Mouse (Mus musculus): ENCODE results near the gene Gucd1.
"Not testable (repeated sequence)": the region's sequence is repeated elsewhere in the genome, so short reads cannot be mapped to it uniquely, and the experiment has no call there.

Gucd1 gene

GRCm38 (mm10) chr10:75458329-75458728 is 59.4 kb downstream of the Gucd1 start:
- no peak for DNase-seq

- no peak for DNase-seq
Measured at GRCm38 (mm10) chr10:75457852-75458251, 59.9 kb downstream of the Gucd1 start.

- DNase-seq, result not testable (repeated sequence)
Measured at GRCm38 (mm10) chr10:75456061-75456831, 61.5 kb downstream of the Gucd1 start.

- DNase-seq, result peak; percentile 59
Measured at GRCm38 (mm10) chr10:75451036-75451786, 66.6 kb downstream of the Gucd1 start.

GRCm38 (mm10) chr10:75450331-75450730 is 67.4 kb downstream of the Gucd1 start:
- DNase-seq, result no peak

- no peak for DNase-seq
Measured at GRCm38 (mm10) chr10:75448806-75449420, 68.9 kb downstream of the Gucd1 start.

GRCm38 (mm10) chr10:75447489-75447888 is 70.3 kb downstream of the Gucd1 start:
- no peak for DNase-seq

GRCm38 (mm10) chr10:75446501-75447083 is 71.2 kb downstream of the Gucd1 start:
- DNase-seq, result no peak

GRCm38 (mm10) chr10:75445030-75445429 is 72.7 kb downstream of the Gucd1 start:
- DNase-seq, result peak; percentile 42

GRCm38 (mm10) chr10:75444111-75444826 is 73.5 kb downstream of the Gucd1 start:
- peak; percentile 66 for DNase-seq

GRCm38 (mm10) chr10:75443017-75443416 is 74.8 kb downstream of the Gucd1 start:
- DNase-seq, result no peak

- DNase-seq, result no peak
Measured at GRCm38 (mm10) chr10:75441800-75442199, 76.0 kb downstream of the Gucd1 start.

GRCm38 (mm10) chr10:75440756-75441155 is 77.0 kb downstream of the Gucd1 start:
- DNase-seq, result no peak

- DNase-seq, result peak; percentile 67
Measured at GRCm38 (mm10) chr10:75439211-75439811, 78.5 kb downstream of the Gucd1 start.

GRCm38 (mm10) chr10:75438132-75438810 is 79.5 kb downstream of the Gucd1 start:
- DNase-seq, result peak; percentile 43

GRCm38 (mm10) chr10:75437284-75437683 is 80.5 kb downstream of the Gucd1 start:
- DNase-seq, result no peak

- peak; percentile 79 for DNase-seq
Measured at GRCm38 (mm10) chr10:75436604-75437217, 81.1 kb downstream of the Gucd1 start.

GRCm38 (mm10) chr10:75430633-75431032 is 87.1 kb downstream of the Gucd1 start:
- no peak for DNase-seq

GRCm38 (mm10) chr10:75430147-75430537 is 87.6 kb downstream of the Gucd1 start:
- DNase-seq, result no peak

GRCm38 (mm10) chr10:75429522-75430146 is 88.1 kb downstream of the Gucd1 start:
- no peak for DNase-seq

- DNase-seq, result no peak
Measured at GRCm38 (mm10) chr10:75429004-75429380, 88.8 kb downstream of the Gucd1 start.

All from embryo, embryonic 11 days (tissue).